Mouse (Mus musculus) embryonic facial prominence, embryonic 15.5 days (tissue): ENCODE measurements at regions not wholly inside any gene's neighbourhood (a gene's known extent, or its start where the extent isn't known, plus 50 kb on each side); places are given as distances from the start of the nearest gene placed in this dataset.
"Not testable (repeated sequence)": the region's sequence is repeated elsewhere in the genome, so short reads cannot be mapped to it uniquely, and the experiment has no call there.

Source experiments
- ATAC-seq: fragments of 200-750 bp; cut with Nextera tagmentation; 2 replicates; pipeline ENCODE4 v1.8.0; 2017; ENCODE audit warnings: low read depth, moderate TSS enrichment; ENCODE audit not compliant: insufficient number of reproducible peaks, low FRiP score, low TSS enrichment
- H3K27ac ChIP-seq: fragments of 300-500 bp; sonication (generic); replicated peaks from 2 replicates; pipeline ENCODE4 v1.5.1; 2015; ENCODE audit warnings: mild to moderate bottlenecking, inconsistent platforms
- H3K27me3 ChIP-seq: fragments of 300-500 bp; sonication (generic); 2 replicates; pipeline ENCODE4 v1.6.1; 2015; ENCODE audit warnings: inconsistent platforms
- H3K36me3 ChIP-seq: fragments of 300-500 bp; sonication (generic); 2 replicates; pipeline ENCODE4 v1.6.1; 2015; ENCODE audit warnings: mild to moderate bottlenecking, inconsistent platforms
- H3K4me1 ChIP-seq: fragments of 300-500 bp; sonication (generic); 2 replicates; pipeline ENCODE4 v1.6.1; 2015; ENCODE audit warnings: inconsistent platforms
- H3K4me2 ChIP-seq: fragments of 300-500 bp; sonication (generic); replicated peaks from 2 replicates; pipeline ENCODE4 v1.6.1; 2015; ENCODE audit warnings: mild to moderate bottlenecking, inconsistent platforms
- H3K4me3 ChIP-seq: fragments of 300-500 bp; sonication (generic); replicated peaks from 2 replicates; pipeline ENCODE4 v1.5.1; 2015; ENCODE audit warnings: mild to moderate bottlenecking, inconsistent platforms
- H3K9ac ChIP-seq: fragments of 300-500 bp; sonication (generic); 2 replicates; pipeline ENCODE4 v1.6.1; 2015; ENCODE audit warnings: inconsistent platforms
- H3K9me3 ChIP-seq: fragments of 300-500 bp; sonication (generic); replicated peaks from 2 replicates; pipeline ENCODE4 v1.6.1; 2016; ENCODE audit warnings: inconsistent platforms
- WGBS: fragments of 180-500 bp; shearing (Covaris S2); methylation state at CpG from one replicate; pipeline ENCODE4 v1.1.7; 2015; 5-methylcytosine and 5-hydroxymethylcytosine counted together

DNA sequence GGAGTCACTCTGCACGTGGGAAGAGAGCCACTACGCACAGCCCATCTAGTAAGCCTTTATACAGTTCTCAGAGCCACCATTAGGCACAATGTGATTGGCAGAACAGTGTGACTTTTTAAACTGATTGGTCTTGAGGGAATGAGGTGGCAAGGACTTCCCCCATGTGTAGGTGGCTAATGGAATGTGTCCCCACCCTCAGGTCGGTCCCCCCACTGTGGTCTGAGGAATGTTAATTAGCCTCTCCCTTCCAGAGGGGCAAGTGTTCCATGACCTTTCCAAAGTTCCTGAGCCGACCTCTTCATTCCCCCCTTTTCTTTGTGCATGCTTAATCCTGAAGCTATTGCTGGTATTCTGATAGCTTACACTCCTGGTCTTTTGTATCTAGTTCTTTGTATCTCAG lies 87.2 kb upstream of the Dars start:
- ATAC-seq = no peak

GRCm38 (mm10) chr1:128498042-128498772 lies 81.0 kb upstream of the Dars start:
- H3K36me3 ChIP-seq = no peaks in the 10 kb centered on the region
- H3K9ac ChIP-seq = no peak overlapping the region
- 60% methylated on average over 9 of the region's 9 CpGs for WGBS
- H3K27me3 ChIP-seq = no peaks in the 10 kb centered on the region
- H3K4me1 ChIP-seq = no peaks in the 10 kb centered on the region
- no peak overlapping the region for H3K27ac ChIP-seq
- no peak overlapping the region for H3K4me3 ChIP-seq
- H3K4me2 ChIP-seq = no peak overlapping the region
- no peaks in the 10 kb centered on the region for H3K9me3 ChIP-seq
- no peak for ATAC-seq

More for the DNA sequence above, 87.2 kb upstream of the Dars start:
- Histone ChIP-seq H3K27ac (no peak overlapping the region), H3K4me3 (no peak overlapping the region), H3K9ac (no peak overlapping the region), H3K36me3 (no peaks in the 10 kb centered on the region), H3K9me3 (no peaks in the 10 kb centered on the region), H3K27me3 (no peaks in the 10 kb centered on the region), H3K4me2 (no peak overlapping the region), H3K4me1 (no peaks in the 10 kb centered on the region)
- WGBS = 54% methylated on average over 4 of the region's 4 CpGs

DNA sequence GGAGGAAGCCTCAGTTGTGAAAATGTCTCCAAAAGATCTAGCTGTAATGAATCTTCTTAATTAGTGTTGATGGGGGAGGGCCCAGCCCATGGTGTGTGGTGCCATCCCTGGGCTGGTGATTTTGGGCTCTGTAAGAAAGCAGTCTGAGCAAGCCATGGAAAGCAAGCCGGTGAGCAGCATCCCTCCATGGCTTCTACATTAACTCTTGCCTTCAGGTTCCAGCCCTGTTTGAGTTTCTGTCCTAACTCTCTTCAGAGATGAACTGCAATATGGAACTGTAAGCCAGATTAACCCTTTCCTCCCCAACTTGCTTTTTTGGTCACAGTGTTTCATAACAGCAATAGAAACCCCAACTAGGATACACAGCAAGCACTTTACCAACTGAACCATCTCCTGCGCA lies 75.1 kb upstream of the Dars start:
- no peak overlapping the region for H3K9ac ChIP-seq
- no peaks in the 10 kb centered on the region for H3K27me3 ChIP-seq
- ATAC-seq = no peak
- no peak overlapping the region for H3K27ac ChIP-seq
- 90% methylated on average over 2 of the region's 2 CpGs for WGBS
- H3K36me3 ChIP-seq = no peaks in the 10 kb centered on the region
- H3K4me2 ChIP-seq = no peak overlapping the region
- H3K4me3 ChIP-seq = no peak overlapping the region
- H3K9me3 ChIP-seq = no peaks in the 10 kb centered on the region
- no peaks in the 10 kb centered on the region for H3K4me1 ChIP-seq

DNA sequence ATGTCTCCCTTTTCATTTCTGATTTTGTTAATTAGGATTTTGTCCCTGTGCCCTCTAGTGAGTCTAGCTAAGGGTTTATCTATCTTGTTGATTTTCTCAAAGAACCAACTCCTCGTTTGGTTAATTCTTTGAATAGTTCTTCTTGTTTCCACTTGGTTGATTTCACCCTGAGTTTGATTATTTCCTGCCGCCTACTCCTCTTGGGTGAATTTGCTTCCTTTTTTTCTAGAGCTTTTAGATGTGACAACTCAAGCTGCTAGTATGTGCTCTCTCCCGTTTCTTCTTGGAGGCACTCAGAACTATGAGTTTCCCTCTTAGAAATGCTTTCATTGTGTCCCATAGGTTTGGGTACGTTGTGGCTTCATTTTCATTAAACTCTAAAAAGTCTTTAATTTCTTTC lies 70.0 kb upstream of the Dars start:
- 82% methylated on average over 3 of the region's 4 CpGs for WGBS
- not testable (repeated sequence) for H3K4me1 ChIP-seq, H3K9ac ChIP-seq, H3K27ac ChIP-seq, ATAC-seq, H3K27me3 ChIP-seq, H3K4me2 ChIP-seq, H3K4me3 ChIP-seq, H3K36me3 ChIP-seq, H3K9me3 ChIP-seq

DNA sequence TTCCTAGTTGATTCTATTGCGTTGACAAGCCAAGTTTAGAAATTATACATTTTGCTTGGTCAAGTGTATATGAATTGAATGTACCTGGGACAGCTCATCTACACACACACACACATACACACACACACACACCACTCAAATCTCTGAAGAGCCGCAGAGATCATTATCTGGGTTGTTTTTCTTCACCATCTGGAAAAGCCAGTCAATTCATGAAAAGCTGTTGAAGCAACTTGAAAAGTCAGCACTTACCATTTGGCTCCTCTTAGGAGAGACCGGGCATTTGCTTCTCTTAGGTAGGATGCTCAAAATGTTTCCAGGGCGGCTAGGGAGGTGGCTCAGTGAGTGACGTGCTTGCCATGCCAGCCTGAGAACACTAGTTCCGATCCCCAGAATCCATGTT lies 61.2 kb upstream of the Dars start:
- Histone ChIP-seq H3K9ac (no peak overlapping the region), H3K4me1 (no peaks in the 10 kb centered on the region), H3K36me3 (no peaks in the 10 kb centered on the region), H3K9me3 (no peaks in the 10 kb centered on the region), H3K27me3 (no peaks in the 10 kb centered on the region), H3K27ac (no peak overlapping the region), H3K4me2 (no peak overlapping the region), H3K4me3 (no peak overlapping the region)
- WGBS = 82% methylated on average over 6 of the region's 6 CpGs
- no peak for ATAC-seq

GRCm38 (mm10) chr1:128477653-128478052 lies 60.5 kb upstream of the Dars start:
- Histone ChIP-seq H3K9ac (no peak overlapping the region), H3K9me3 (no peaks in the 10 kb centered on the region), H3K27ac (no peak overlapping the region), H3K36me3 (no peaks in the 10 kb centered on the region), H3K4me3 (no peak overlapping the region), H3K4me2 (no peak overlapping the region), H3K4me1 (0 out of 2 replicates have a peak, but pooled peaks cover 6% of the 10 kb centered on the region), H3K27me3 (no peaks in the 10 kb centered on the region)
- no peak for ATAC-seq
- 80% methylated on average over 2 of the region's 2 CpGs for WGBS

- Histone ChIP-seq H3K4me1 (peaks cover 11% of the 10 kb centered on the region), H3K9ac (0 out of 2 replicates have a peak overlapping the region, but pooled peaks have one; percentile 9), H3K9me3 (no peaks in the 10 kb centered on the region), H3K4me2 (peak overlapping the region; percentile 54), H3K4me3 (peak overlapping the region; percentile 30), H3K36me3 (no peaks in the 10 kb centered on the region), H3K27me3 (no peaks in the 10 kb centered on the region), H3K27ac (peak overlapping the region; percentile 53)
- 11% methylated on average over 15 of the region's 15 CpGs for WGBS
- no peak for ATAC-seq
These were observed 55.6 kb upstream of the Dars start for GRCm38 (mm10) chr1:128472713-128473230.

- H3K27me3 ChIP-seq = no peaks in the 10 kb centered on the region
- H3K9ac ChIP-seq = 0 out of 2 replicates have a peak overlapping the region, but pooled peaks have one; percentile 9
- no peaks in the 10 kb centered on the region for H3K36me3 ChIP-seq
- H3K27ac ChIP-seq = peak overlapping the region; percentile 53
- peak overlapping the region; percentile 54 for H3K4me2 ChIP-seq
- peaks cover 11% of the 10 kb centered on the region for H3K4me1 ChIP-seq
- peak overlapping the region; percentile 30 for H3K4me3 ChIP-seq
- H3K9me3 ChIP-seq = no peaks in the 10 kb centered on the region
- WGBS = 1% methylated on average over 20 of the region's 20 CpGs
- ATAC-seq = peak; percentile 79
These were observed 55.0 kb upstream of the Dars start for GRCm38 (mm10) chr1:128472022-128472712.

DNA sequence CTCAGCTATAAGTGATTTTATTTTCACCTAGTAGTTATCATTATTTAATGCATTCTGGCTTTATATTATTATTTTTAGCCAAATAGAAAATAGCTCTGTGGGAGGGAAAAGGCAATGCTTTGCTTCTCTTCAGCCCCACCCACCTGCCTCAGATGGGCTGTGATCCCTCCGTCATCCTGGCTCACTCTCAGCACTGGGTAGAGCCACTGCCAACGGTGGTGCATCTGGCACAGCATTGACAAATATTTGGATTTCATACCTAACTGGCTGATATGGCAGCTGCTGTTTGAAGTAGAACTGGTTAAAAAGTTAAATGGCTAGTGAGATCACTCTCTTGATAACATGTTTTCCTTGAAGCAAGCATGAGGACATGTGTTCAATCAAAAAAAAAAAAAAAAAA lies 53.6 kb upstream of the Dars start:
- H3K27me3 ChIP-seq = no peaks in the 10 kb centered on the region
- no peaks in the 10 kb centered on the region for H3K9me3 ChIP-seq
- H3K27ac ChIP-seq = no peak overlapping the region
- no peak for ATAC-seq
- H3K36me3 ChIP-seq = no peaks in the 10 kb centered on the region
- H3K9ac ChIP-seq = no peak overlapping the region
- no peak overlapping the region for H3K4me3 ChIP-seq
- H3K4me1 ChIP-seq = peaks cover 11% of the 10 kb centered on the region
- H3K4me2 ChIP-seq = no peak overlapping the region
- 50% methylated on average over 2 of the region's 2 CpGs for WGBS

DNA sequence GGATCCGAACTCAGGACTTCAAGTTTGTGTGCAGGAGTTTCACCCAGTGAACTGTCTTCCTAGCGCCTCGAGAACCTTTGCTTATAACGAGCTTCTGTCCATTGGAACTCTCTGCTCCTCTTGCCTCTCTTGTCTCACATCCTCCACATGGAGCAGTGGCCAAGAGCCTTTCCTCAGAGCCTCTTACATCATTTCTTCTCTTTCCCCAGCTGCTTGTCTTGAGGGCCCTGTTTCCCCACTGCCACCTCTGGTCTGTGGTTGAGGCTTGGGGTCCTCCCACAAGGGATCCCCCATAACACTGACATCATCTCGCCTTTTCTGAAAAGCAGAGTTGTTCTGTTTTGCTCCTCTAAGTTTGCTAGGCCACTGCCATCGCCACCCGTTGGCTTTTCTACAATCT lies 51.9 kb upstream of the Dars start:
- 96% methylated on average over 7 of the region's 7 CpGs for WGBS
- H3K36me3 ChIP-seq = no peaks in the 10 kb centered on the region
- H3K9me3 ChIP-seq = no peaks in the 10 kb centered on the region
- peaks cover 11% of the 10 kb centered on the region for H3K4me1 ChIP-seq
- H3K4me3 ChIP-seq = no peak overlapping the region
- H3K27ac ChIP-seq = no peak overlapping the region
- H3K27me3 ChIP-seq = no peaks in the 10 kb centered on the region
- H3K4me2 ChIP-seq = no peak overlapping the region
- ATAC-seq = no peak
- H3K9ac ChIP-seq = no peak overlapping the region
